Mouse (Mus musculus): Measurements from ENCODE around the gene Arhgef40. TPM values are rescaled to one million over a fixed set of nuclear protein-coding genes. Genes with fewer than 3 reads are reported as not detected.

Gene Arhgef40
- total and polyA plus RNA-seq, 3 experiments = 6.4 to 150 (median 37.5) TPM

GRCm38 (mm10) chr14:52010446-52011111 is 26.1 kb downstream of the Arhgef40 start:
- Histone ChIP-seq H3K4me3 (ENCODE audit: control insufficient read depth in 1 of 2, insufficient read depth in 1 of 2, low read depth in 2 of 2, low read length in 2 of 2) (no peak overlapping the region), H3K9ac (ENCODE audit: control insufficient read depth, low read depth, low read length, poor library complexity, severe bottlenecking) (no peak overlapping the region), H3K27me3 (ENCODE audit: control insufficient read depth in 1 of 2, insufficient read depth in 2 of 2, low read length in 2 of 2) (no peaks in the 10 kb centered on the region), H3K79me2 (ENCODE audit: control insufficient read depth, insufficient read depth, low read length, poor library complexity) (no peaks in the 10 kb centered on the region), H3K36me3 (ENCODE audit: control insufficient read depth in 1 of 2, insufficient read depth in 2 of 2, low read length in 2 of 2) (peaks cover 0 to under 1% of the 10 kb centered on the region in 2 experiments; a peak in 3 of 4 replicates), H3K4me1 (ENCODE audit: control insufficient read depth in 1 of 2, insufficient read depth in 2 of 2, low read length in 2 of 2) (peaks cover 0 to 3% of the 10 kb centered on the region in 2 experiments; a peak in 1 of 4 replicates), H3K27ac (ENCODE audit: control insufficient read depth, low read depth, low read length) (no peak overlapping the region), H3K9me3 (replicated peaks; ENCODE audit: insufficient read depth, low read length) (no peaks in the 10 kb centered on the region)
- TF ChIP-seq E2F4 (IDR thresholded peaks at IDR 0.05; ENCODE audit: borderline replicate concordance, low read depth, low read length) (no peak), POLR2AphosphoS2 (IDR thresholded peaks at IDR 0.05; ENCODE audit: low read length) (no peak), POLR2AphosphoS5 (IDR thresholded peaks at IDR 0.05; ENCODE audit: borderline replicate concordance, low read depth, low read length) (no peak), ZNF384 (IDR thresholded peaks at IDR 0.05; ENCODE audit: low read depth, low read length) (no peak), GATA1 (IDR thresholded peaks at IDR 0.05; ENCODE audit: low read depth, low read length) (no peak), MAZ (IDR thresholded peaks at IDR 0.05; ENCODE audit: low read depth, low read length) (no peak), TAL1 (IDR thresholded peaks at IDR 0.05; ENCODE audit: low read length) (no peak), TBP (IDR thresholded peaks at IDR 0.05; ENCODE audit: low read depth, low read length) (no peak), RAD21 (IDR thresholded peaks at IDR 0.05; ENCODE audit: low read depth, low read length) (no peak), MYB (IDR thresholded peaks at IDR 0.05; ENCODE audit: low read depth, low read length) (no peak), CHD2 (IDR thresholded peaks at IDR 0.05; ENCODE audit: low read length) (no peak), KAT2A (conservative IDR thresholded peaks at IDR 0.05; ENCODE audit: low read depth, low read length) (no peak), ETS1 (IDR thresholded peaks at IDR 0.05; ENCODE audit: low read depth, low read length) (no peak), UBTF (IDR thresholded peaks at IDR 0.05; ENCODE audit: borderline replicate concordance, insufficient read depth, low read depth, low read length) (no peak), TCF12 (IDR thresholded peaks at IDR 0.05; ENCODE audit: low read depth, low read length) (no peak)
- DNase-seq (ENCODE audit: low read depth, low spot score) = no peak

GRCm38 (mm10) chr14:52011683-52012082 is 27.2 kb downstream of the Arhgef40 start:
- TF ChIP-seq EP300 (IDR thresholded peaks at IDR 0.05; ENCODE audit: low read depth in 1 of 2, low read length in 2 of 2) = no peak
- no peak for TF ChIP-seq ZNF384 (IDR thresholded peaks at IDR 0.05; ENCODE audit: low read depth, low read length)
- TF ChIP-seq TBP (IDR thresholded peaks at IDR 0.05; ENCODE audit: low read depth, low read length) = no peak
- peaks cover 0 to 14% of the 10 kb centered on the region in 2 experiments; a peak in 3 of 4 replicates for H3K4me1 ChIP-seq (ENCODE audit: control insufficient read depth in 1 of 2, insufficient read depth in 2 of 2, low read length in 2 of 2)
- H3K4me3 ChIP-seq (ENCODE audit: control insufficient read depth in 1 of 2, insufficient read depth in 1 of 2, low read depth in 2 of 2, low read length in 2 of 2) = no peak overlapping the region
- H3K36me3 ChIP-seq (ENCODE audit: control insufficient read depth in 1 of 2, insufficient read depth in 2 of 2, low read length in 2 of 2) = peaks cover 0 to 11% of the 10 kb centered on the region in 2 experiments; a peak in 2 of 4 replicates
- H3K9me3 ChIP-seq (replicated peaks; ENCODE audit: insufficient read depth, low read length) = no peaks in the 10 kb centered on the region
- no peaks in the 10 kb centered on the region for H3K27me3 ChIP-seq (ENCODE audit: control insufficient read depth in 1 of 2, insufficient read depth in 2 of 2, low read length in 2 of 2)
- DNase-seq (ENCODE audit: low read depth, low spot score) = no peak
- no peak overlapping the region for H3K27ac ChIP-seq (ENCODE audit: control insufficient read depth, low read depth, low read length)
- no peaks in the 10 kb centered on the region for H3K79me2 ChIP-seq (ENCODE audit: control insufficient read depth, insufficient read depth, low read length, poor library complexity)
- no peak overlapping the region for H3K9ac ChIP-seq (ENCODE audit: control insufficient read depth, low read depth, low read length, poor library complexity, severe bottlenecking)

Measured in MEL (cell line).